Mouse (Mus musculus) embryo, embryonic 10.5 days (tissue): Measurements from ENCODE around the gene Itpr2.

Experiments used
- DNase-seq: peaks from one replicate; pipeline ENCODE4 v3.0.0-alpha.2; 2015; ENCODE audit warnings: low spot score

Itpr2 gene

DNA sequence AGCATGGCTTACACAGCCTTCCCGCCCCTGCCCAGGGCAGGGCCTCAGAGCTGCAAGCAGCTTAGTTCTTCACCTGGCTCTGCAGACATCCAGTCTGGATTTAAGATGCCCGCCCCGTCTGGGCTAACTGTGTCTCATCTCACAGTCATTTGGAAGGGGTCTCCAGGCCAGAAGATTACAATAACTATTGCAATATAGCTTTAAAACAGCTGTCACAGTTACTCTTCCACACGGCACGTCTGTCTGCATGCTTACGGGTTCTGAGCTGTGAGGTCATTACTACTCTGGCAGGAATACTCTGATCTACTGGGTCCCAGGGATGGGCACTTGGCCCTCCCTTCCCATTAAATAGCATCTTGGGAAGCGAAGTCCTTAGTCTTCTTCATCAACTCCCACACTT, 393.3 kb downstream of the Itpr2 start:
- no peak for DNase-seq

DNA sequence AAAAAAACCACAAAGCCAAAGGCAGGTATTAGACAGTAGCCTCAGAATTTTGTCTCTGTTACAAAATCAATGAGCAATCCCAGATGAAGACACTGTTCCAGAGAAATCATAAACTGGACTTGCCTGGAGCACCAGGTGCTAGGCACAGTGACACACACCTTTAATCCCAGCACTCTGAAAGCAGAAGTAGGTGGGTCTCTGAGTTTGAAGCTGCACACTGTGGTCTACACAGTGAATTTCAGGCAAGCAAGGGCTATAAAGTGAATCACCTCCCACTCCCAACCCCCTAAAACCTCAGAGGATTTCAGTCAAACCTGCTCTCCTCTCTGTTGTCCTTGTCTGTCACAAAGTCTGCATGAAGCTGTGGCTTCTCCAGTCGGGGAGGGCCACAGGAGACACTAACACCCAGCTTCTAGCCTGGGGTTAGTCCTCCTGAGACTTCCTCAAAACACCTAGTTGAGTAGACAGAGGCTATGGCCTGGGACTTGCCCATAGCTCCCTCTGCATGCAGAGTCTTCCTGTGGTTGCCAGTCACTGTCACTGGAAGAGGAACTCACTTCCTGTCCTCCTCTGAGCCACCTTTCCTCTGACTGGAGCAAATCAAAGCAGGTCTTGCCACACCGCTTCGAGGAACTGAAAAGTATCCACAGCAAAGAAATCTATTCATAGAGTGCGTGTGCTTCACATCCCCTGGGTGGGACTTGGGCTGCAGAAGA, 394.7 kb downstream of the Itpr2 start:
- no peak for DNase-seq

DNA sequence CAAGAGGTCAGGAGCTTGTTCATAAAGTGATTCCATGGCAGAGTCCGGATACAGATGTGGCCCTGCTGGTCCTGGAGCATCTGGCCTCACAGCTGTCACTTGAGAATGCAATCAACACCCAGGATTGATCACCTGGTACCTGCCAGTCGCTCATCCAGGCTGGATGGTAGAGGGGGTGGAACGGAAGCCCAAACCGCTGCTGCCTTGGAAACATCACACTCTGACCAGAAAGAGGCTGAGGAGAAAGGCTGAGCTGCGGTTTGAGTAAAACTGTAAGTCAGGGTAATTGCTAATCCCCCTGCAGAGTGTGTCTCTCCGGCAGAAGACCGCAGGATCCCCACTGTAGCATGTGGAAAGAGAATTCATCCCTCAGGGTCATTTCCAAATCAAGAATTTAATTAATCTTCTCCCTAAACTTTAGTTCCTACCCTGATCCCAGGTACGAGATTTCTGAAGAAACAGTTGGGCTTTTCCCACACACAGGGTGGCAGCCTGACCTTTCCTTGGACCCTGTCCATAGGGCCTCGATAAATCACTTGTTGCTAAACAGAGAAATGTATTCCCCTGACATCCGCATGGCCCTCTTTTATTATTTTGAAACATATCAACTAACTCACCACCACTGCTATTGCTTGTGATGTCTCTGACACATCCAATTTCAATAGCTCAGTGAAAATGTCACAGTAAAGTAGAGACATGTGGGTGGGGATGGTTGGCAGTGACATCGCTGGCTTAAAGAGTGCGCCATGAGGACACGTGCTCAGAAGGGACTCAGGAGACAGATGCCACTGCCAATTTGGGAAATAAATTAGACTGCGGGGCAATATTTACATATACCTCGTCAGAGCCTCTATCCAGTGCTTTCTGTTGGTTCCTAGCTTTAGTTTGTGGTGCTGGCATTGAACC, 418.7 kb downstream of the Itpr2 start:
- no peak for DNase-seq

DNA sequence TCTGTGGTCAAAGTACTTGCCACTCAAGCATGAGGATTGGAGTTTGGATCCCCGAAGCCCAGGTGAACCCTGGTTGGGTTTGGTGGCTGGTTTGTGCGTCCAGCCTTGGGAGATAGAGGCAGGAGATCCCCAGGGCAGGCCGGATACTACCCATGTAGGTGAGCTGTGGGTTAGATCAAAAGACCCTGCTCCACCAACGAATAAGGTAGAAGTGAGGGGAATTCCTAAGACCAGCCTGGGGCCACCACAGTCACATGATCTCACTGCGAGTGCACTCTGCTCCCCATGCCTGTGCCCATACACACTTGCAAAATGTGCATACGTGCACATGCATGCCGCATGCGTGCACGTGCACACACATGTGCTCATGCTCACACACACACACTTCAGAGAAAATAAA, 419.5 kb downstream of the Itpr2 start:
- no peak for DNase-seq

DNA sequence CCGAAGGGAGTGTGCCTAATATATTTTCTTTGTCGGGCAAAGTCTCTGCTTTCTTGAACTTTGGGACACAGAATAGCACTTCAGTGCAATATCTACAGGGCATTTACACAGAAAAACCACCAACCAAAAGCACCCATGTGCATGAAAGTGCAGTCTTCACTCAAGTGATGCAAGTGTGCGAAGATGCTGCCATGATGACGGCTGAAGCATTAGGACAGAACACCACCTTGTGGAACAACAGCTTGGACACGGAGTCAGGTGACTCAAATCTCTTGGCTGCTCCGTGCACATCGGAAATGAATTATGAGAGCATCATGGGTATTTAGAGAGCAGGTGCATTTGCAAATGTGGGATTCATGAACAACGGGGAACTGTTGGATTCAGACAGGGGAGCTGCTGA, 420.4 kb downstream of the Itpr2 start:
- no peak for DNase-seq

DNA sequence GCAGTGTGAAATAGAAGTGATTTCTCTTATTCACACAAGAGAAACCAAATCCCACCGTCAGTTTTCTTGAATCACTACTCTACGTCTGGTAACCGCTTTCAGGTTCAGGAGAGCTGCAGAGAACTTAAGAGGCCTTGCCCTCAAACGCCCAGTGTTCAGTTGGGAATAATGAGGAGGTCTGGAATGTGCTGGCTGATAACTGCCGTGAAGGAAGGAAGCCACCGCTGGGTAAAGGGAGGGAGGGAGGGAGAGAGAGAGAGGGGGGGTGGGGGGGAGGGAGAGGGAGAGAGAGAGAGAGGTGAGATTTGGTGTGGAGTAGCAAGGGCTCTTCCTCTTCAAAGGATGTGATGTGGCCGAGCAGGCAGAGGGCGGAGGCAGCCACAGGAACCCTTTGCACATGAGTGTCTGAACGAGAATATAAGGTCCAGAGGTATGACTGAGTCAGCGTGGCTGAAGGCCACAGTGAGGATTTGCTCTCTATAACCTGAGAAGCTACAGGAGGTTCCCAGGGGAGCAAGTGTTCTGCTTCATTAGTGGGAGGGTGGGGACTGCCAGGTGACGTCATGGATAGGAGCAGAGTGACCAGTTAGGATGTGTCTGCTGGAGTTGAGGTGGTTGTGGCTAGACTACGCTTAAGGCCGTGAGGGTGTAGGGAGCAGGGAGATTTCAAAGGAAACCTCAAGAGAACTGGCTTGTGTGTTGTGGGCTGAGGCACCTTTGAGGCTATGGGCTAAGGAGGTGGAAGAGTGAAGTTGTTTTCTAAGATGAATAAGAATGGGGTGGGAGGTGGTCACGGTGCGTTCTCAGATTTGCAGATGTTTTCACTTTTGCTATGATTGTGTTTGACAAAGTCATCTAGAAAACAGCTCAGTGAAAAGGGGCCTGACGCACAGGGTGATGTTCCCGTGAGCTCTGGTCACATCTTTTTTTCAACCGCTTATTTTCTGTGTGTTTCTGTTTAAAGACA, 421.2 kb downstream of the Itpr2 start:
- DNase-seq, result no peak

DNA sequence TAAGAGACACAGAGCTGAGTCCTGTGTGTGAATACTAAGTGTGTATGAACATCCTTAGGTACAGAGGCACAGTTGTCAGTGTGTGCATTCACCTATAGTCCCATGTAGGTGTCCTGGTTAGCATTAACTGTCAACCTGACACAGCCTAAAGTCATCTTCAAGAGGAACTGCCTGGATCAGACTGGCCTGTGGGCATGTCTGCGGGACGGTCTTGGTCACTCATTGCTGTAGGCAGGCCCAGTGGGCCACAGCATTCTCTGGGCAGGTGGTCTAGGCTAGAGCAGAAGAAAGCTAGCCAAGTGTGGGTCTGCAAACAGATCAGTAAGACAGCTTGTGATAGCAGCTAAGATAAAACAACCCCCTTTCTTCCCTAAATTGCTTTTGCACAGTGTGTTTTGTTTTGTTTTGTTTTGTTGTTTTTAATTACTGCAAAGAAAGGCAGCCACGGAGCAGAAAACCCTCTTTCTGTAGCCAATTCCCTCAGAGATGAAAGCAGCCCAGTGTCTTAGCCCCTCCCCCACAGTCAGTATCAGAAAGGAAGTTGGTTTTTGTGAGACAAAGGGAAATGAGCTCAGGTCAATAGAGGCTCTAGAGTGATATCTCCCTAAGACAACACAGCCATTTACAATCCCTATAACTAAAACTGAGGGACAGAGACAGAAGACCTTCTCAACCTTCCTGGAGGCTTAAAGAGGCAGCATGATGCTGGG, 422.1 kb downstream of the Itpr2 start:
- no peak for DNase-seq

DNA sequence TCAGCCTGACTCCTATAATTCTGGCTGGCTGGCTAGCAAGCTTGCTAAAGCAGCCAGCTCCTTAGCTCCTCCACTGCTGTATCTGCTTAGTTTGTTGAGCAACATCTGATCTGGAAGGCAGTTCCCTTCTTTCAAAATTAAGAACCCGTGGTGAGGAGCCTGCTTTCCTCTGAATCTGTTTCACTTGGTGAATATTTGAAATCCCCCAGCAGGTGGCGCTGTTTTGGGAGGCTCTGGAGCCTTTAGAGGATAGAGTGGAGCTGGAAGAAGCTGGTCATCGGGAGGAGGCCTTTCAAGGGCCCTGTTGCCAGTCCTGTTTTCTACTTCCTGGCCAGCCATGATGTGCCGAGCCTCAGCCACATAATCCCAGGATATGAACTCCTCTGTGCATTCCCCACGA, 422.8 kb downstream of the Itpr2 start:
- peak; percentile 86 for DNase-seq

DNA sequence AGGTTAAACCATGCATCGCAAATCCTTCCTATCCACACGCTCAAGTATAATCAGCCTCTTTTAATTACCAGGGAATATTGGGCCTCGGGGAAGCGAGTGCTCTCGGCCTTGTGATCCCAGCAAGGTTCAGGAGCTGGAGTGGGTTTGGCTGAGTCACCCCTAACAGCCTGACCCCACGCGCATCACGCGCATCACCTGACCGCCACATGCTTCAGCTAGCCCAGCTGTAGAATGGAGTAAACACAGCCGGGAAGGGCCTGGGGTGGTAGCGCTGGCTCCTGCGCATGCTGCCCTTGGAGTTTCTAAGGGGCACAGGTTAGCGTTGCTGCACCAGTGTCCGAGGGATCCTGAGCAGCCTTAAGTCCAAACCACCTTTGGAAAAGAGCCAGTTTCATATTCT, 423.9 kb downstream of the Itpr2 start:
- no peak for DNase-seq

DNA sequence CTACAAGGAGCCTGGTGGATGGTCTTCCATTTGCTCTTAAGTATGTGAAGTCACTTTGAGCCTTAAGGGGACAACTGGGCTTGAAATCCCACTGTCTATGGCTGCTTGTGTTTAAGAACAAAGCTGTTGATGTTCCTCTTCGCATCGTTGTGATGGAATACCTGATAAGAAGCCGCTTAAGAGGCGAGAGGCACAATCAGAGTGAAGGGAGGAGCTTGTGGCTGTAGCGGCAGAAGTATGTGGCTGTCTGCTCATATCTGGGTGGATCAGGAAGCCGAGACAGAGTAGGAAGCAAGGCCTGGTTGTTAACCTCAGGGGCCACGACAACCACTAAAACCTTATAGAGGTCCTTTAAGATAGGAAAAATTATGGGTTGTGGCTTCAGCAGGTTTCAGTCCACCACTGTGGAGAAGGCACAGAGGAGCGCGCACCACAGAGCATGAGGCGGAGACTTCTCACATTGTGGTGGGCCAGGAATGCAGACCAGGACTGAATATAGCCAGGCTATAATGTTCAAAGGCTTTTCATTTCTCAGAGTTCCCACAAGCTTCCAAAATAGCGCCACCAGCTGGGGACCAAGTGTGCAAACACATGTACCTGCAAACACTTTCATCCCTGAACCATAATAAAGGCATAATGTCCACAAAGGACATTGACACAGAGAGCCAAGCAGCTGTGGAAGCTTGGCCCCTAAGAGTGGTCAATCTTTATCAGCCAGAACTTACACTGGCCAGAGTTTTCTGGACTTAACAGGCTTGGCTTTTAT, 424.7 kb downstream of the Itpr2 start:
- no peak for DNase-seq

DNA sequence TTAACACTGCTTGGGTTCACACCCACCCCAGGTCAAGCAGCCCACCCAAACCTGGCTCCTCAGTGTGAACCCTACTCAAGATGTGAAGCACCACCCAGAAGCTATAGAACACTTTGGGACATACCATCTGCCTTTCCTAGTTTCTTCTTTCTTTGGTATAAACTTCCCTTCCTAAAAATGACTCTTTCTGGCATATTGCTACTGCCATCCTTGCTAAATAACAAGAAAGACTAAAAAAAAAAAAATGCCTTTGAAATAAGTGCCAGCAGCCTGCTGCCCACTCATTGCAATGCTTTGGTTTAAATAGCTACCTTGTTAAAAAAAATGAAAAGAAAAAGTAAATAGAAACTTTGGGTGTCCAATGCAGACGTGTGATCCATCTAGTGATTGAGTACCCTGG, 429.2 kb downstream of the Itpr2 start:
- no peak for DNase-seq

DNA sequence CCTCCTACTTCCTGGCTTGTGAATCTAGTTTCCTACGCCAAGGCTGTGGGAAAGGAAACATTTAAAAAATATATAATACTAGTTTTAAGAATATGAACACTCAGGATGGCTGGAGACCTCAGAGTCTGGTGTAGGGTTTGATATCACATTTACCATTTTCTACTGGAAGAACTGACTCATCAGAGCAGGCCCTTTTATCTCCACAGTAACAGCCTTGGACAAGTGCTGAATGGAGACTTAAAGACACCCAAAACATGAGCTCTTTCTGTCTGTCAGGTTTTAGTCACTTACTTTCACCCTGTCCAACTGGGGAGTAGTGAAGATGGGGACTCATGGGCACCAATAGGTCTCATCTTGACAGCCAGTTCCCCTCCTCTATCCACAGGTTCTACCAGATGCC, 430.1 kb downstream of the Itpr2 start:
- no peak for DNase-seq
